Mouse (Mus musculus) gastrocnemius, postnatal 4 days (tissue): Measurements from ENCODE around the gene Spata25. TPM values are rescaled to one million over a fixed set of nuclear protein-coding genes. Genes with fewer than 3 reads are reported as not detected.
"Not testable (repeated sequence)": the region's sequence is repeated elsewhere in the genome, so short reads cannot be mapped to it uniquely, and the experiment has no call there.

Experiments
- DNase-seq, 2 experiments: peaks; one replicate each; pipeline ENCODE4 v3.0.0; 2021 to 2022; ENCODE audit warnings: low spot score in 2 of 2, mixed read lengths in 2 of 2
- long read RNA-seq, 2 experiments: library from polyadenylated mRNA; stranded (forward); transcript quantifications; one replicate each; pipeline ENCODE4 v2.0.0; 2021
- total RNA-seq, 2 experiments: library from RNA; stranded (reverse); gene quantifications; 2 replicates each; pipeline ENCODE4 v1.2.3; 2021

Spata25 gene
- 1 to 10 TPM; 1.2 to 1.9 TPM for total RNA-seq
- long read RNA-seq, experiment 1, partial matches to known transcripts: 0 of 2 reads
- long read RNA-seq, experiment 1, other reads (novel, unspliced or antisense): 2 of 2 reads
- long read RNA-seq, experiment 2: 0 reads

GRCm38 (mm10) chr2:164828437-164828836 is at the start of gene Spata25:
Gene Spata25, minus strand, starts transcription at chr2:164828537.
- DNase-seq: no peak

- DNase-seq: not testable (repeated sequence)
These were observed 49.3 kb upstream of the Spata25 start for GRCm38 (mm10) chr2:164877376-164878215.

GRCm38 (mm10) chr2:164875648-164876047 is 47.3 kb upstream of the Spata25 start:
- DNase-seq: not testable (repeated sequence)

GRCm38 (mm10) chr2:164874239-164874769 is 46.0 kb upstream of the Spata25 start:
- peak in 1 of 2 experiments; percentile 29 for DNase-seq

GRCm38 (mm10) chr2:164873621-164874020 is 45.3 kb upstream of the Spata25 start:
- no peak for DNase-seq

- no peak for DNase-seq
These were observed 43.4 kb upstream of the Spata25 start for GRCm38 (mm10) chr2:164871602-164872303.

- no peak for DNase-seq
These were observed 40.2 kb upstream of the Spata25 start for GRCm38 (mm10) chr2:164868491-164868890.

- DNase-seq: no peak
These were observed 39.2 kb upstream of the Spata25 start for GRCm38 (mm10) chr2:164867566-164867965.

- DNase-seq: peak in 1 of 2 experiments; percentile 60
These were observed 38.6 kb upstream of the Spata25 start for GRCm38 (mm10) chr2:164866741-164867551.

GRCm38 (mm10) chr2:164864593-164864992 is 36.3 kb upstream of the Spata25 start:
- DNase-seq: no peak

- DNase-seq: not testable (repeated sequence)
These were observed 35.1 kb upstream of the Spata25 start for GRCm38 (mm10) chr2:164863411-164863810.

GRCm38 (mm10) chr2:164862179-164862861 is 34.0 kb upstream of the Spata25 start:
- DNase-seq: peak in 1 of 2 experiments; percentile 73

GRCm38 (mm10) chr2:164861094-164861493 is 32.8 kb upstream of the Spata25 start:
- DNase-seq: no peak

GRCm38 (mm10) chr2:164859640-164860432 is 31.5 kb upstream of the Spata25 start:
- DNase-seq: no peak

- no peak for DNase-seq
These were observed 30.8 kb upstream of the Spata25 start for GRCm38 (mm10) chr2:164859155-164859554.

- no peak for DNase-seq
These were observed 29.7 kb upstream of the Spata25 start for GRCm38 (mm10) chr2:164857842-164858553.

- peak in 1 of 2 experiments; percentile 45 for DNase-seq
These were observed 28.9 kb upstream of the Spata25 start, which contains the start of gene Pltp for GRCm38 (mm10) chr2:164857101-164857821. Gene Pltp, minus strand, starts transcription at chr2:164857711.
